Mouse (Mus musculus) MEL (cell line): ENCODE measurements around the gene Rab37. TPM values are rescaled to one million over a fixed set of nuclear protein-coding genes. Genes with fewer than 3 reads are reported as not detected.

ENCODE experiments used
- DNase-seq: peaks from one replicate; pipeline ENCODE4 v3.0.0; 2011; ENCODE audit warnings: low read depth, low spot score
- H3K27ac ChIP-seq: 2 replicates; pipeline ENCODE4 v1.5.1; 2012; ENCODE audit warnings: low read depth, mild to moderate bottlenecking, control low read depth, low read length, moderate library complexity; ENCODE audit not compliant: control insufficient read depth
- H3K27me3 ChIP-seq, 2 experiments: fragments of 150-350 bp in 1 of 2; sonication (generic) in 1 of 2; 2 replicates each; pipeline ENCODE4 v1.6.1; 2012; ENCODE audit warnings: low read length in 2 of 2, mild to moderate bottlenecking in 2 of 2, improper control_type of control experiment in 1 of 2, moderate library complexity in 1 of 2; ENCODE audit not compliant: insufficient read depth in 2 of 2, control insufficient read depth in 1 of 2
- H3K36me3 ChIP-seq, 2 experiments: 2 replicates each; pipeline ENCODE4 v1.6.1; 2012 to 2014; ENCODE audit warnings: low read length in 2 of 2, improper control_type of control experiment in 1 of 2, inconsistent platforms in 1 of 2, mild to moderate bottlenecking in 1 of 2; ENCODE audit not compliant: insufficient read depth in 2 of 2, control insufficient read depth in 1 of 2
- H3K4me1 ChIP-seq, 2 experiments: fragments of 150-350 bp in 1 of 2; sonication (generic) in 1 of 2; 2 replicates each; pipeline ENCODE4 v1.6.1; 2012; ENCODE audit warnings: low read length in 2 of 2, improper control_type of control experiment in 1 of 2, mild to moderate bottlenecking in 1 of 2; ENCODE audit not compliant: insufficient read depth in 2 of 2, control insufficient read depth in 1 of 2
- H3K4me3 ChIP-seq, 2 experiments: fragments of 150-350 bp in 1 of 2; sonication (generic) in 1 of 2; 2 replicates each; pipeline ENCODE4 v1.5.1; 2012; ENCODE audit warnings: low read depth in 2 of 2, low read length in 2 of 2, mild to moderate bottlenecking in 2 of 2, moderate library complexity in 2 of 2, control low read depth in 1 of 2, improper control_type of control experiment in 1 of 2; ENCODE audit not compliant: control insufficient read depth in 1 of 2, insufficient read depth in 1 of 2
- H3K79me2 ChIP-seq: 2 replicates; pipeline ENCODE4 v1.6.1; 2012; ENCODE audit warnings: mild to moderate bottlenecking, low read length, moderate library complexity; ENCODE audit not compliant: control insufficient read depth, poor library complexity, insufficient read depth
- H3K9ac ChIP-seq: 2 replicates; pipeline ENCODE4 v1.6.1; 2012; ENCODE audit warnings: low read depth, mild to moderate bottlenecking, control low read depth, low read length, moderate library complexity; ENCODE audit not compliant: control insufficient read depth, poor library complexity, severe bottlenecking
- H3K9me3 ChIP-seq: fragments of 150-350 bp; sonication (generic); replicated peaks from 2 replicates; pipeline ENCODE4 v1.6.1; 2012; ENCODE audit warnings: mild to moderate bottlenecking, low read length, improper control_type of control experiment, moderate library complexity; ENCODE audit not compliant: insufficient read depth
- BHLHE40 ChIP-seq: IDR thresholded peaks from 2 replicates; pipeline ENCODE4 v1.6.1; 2012; ENCODE audit warnings: low read depth, mild to moderate bottlenecking, inconsistent platforms, low read length, improper control_type of control experiment, borderline replicate concordance
- E2F4 ChIP-seq: IDR thresholded peaks from 2 replicates; pipeline ENCODE4 v1.6.1; 2011; ENCODE audit warnings: low read depth, low read length, improper control_type of control experiment, borderline replicate concordance
- ETS1 ChIP-seq: IDR thresholded peaks from 2 replicates; pipeline ENCODE4 v1.6.1; 2012; ENCODE audit warnings: low read depth, mild to moderate bottlenecking, inconsistent platforms, low read length, improper control_type of control experiment, moderate library complexity
- GATA1 ChIP-seq: IDR thresholded peaks from 2 replicates; pipeline ENCODE4 v1.6.1; 2011; ENCODE audit warnings: low read depth, low read length, improper control_type of control experiment
- MAX ChIP-seq: IDR thresholded peaks from 2 replicates; pipeline ENCODE4 v1.6.1; 2011; ENCODE audit warnings: low read length, improper control_type of control experiment
- MAZ ChIP-seq: IDR thresholded peaks from 2 replicates; pipeline ENCODE4 v1.6.1; 2012; ENCODE audit warnings: low read depth, mild to moderate bottlenecking, inconsistent platforms, low read length, improper control_type of control experiment
- MXI1 ChIP-seq: IDR thresholded peaks from 2 replicates; pipeline ENCODE4 v1.6.1; 2011; ENCODE audit warnings: mild to moderate bottlenecking, low read depth, low read length, improper control_type of control experiment
- NELFE ChIP-seq: IDR thresholded peaks from 2 replicates; pipeline ENCODE4 v1.6.1; 2011; ENCODE audit warnings: low read depth, low read length, improper control_type of control experiment
- POLR2A ChIP-seq, 2 experiments: IDR thresholded peaks; 2 replicates each; pipeline ENCODE4 v1.6.1; 2011 to 2012; ENCODE audit warnings: low read length in 2 of 2, mild to moderate bottlenecking in 2 of 2, control low read depth in 1 of 2, improper control_type of control experiment in 1 of 2, low read depth in 1 of 2, moderate library complexity in 1 of 2; ENCODE audit not compliant: control insufficient read depth in 1 of 2, insufficient read depth in 1 of 2, poor library complexity in 1 of 2
- RAD21 ChIP-seq: IDR thresholded peaks from 2 replicates; pipeline ENCODE4 v1.6.1; 2011; ENCODE audit warnings: mild to moderate bottlenecking, low read depth, low read length, improper control_type of control experiment
- SMC3 ChIP-seq: IDR thresholded peaks from 2 replicates; pipeline ENCODE4 v1.6.1; 2011; ENCODE audit warnings: low read depth, low read length, improper control_type of control experiment
- TAL1 ChIP-seq: IDR thresholded peaks from 2 replicates; pipeline ENCODE4 v1.6.1; 2012; ENCODE audit warnings: mild to moderate bottlenecking, inconsistent platforms, low read length, moderate library complexity, mixed read lengths
- ZMIZ1 ChIP-seq: IDR thresholded peaks from 2 replicates; pipeline ENCODE4 v1.6.1; 2012; ENCODE audit warnings: low read depth, mild to moderate bottlenecking, inconsistent platforms, low read length, improper control_type of control experiment, moderate library complexity
- polyA plus RNA-seq, 2 experiments: library from polyadenylated mRNA; stranded (reverse) in 1 of 2; unstranded in 1 of 2; fragments of >175 nt in 1 of 2; fragments of >200 nt in 1 of 2; gene quantifications; 2 replicates each; pipeline versions ENCODE4 v1.2.1 to v1.2.4; 2012; ENCODE audit warnings: low replicate concordance in 2 of 2, low read depth in 1 of 2; ENCODE audit not compliant: insufficient read length in 2 of 2, insufficient read depth in 1 of 2, missing spikeins in 1 of 2
- total RNA-seq: library from RNA; depleted of rRNA; stranded (reverse); fragments of 300-350 nt; gene quantifications from 2 replicates; pipeline ENCODE4 v1.2.3, GENCODE M21; 2012

Gene Rab37
- total and polyA plus RNA-seq, 3 experiments: 14.6 to 20.6 TPM; not detected in 1

- TF ChIP-seq ETS1: no peak
- no peak for TF ChIP-seq TAL1
- TF ChIP-seq RAD21: peak; percentile 83
Measured at GRCm38 (mm10) chr11:115202316-115202715, 111.1 kb downstream of the Rab37 start (continued).

- Histone ChIP-seq H3K9me3 (no peaks in the 10 kb centered on the region), H3K4me1 (peaks cover 15 to 21% of the 10 kb centered on the region in 2 experiments), H3K4me3 (no peak overlapping the region), H3K27me3 (no peaks in the 10 kb centered on the region), H3K9ac (no peak overlapping the region), H3K79me2 (no peaks in the 10 kb centered on the region), H3K27ac (no peak overlapping the region), H3K36me3 (peaks cover 8 to 22% of the 10 kb centered on the region in 2 experiments)
- DNase-seq: no peak
- TF ChIP-seq MAX: no peak
- TF ChIP-seq MAZ: no peak
- no peak for TF ChIP-seq TAL1
- no peak for TF ChIP-seq E2F4
- no peak for TF ChIP-seq POLR2A (IDR thresholded peaks at IDR 0.05; ENCODE audit: control insufficient read depth in 1 of 2, insufficient read depth in 1 of 2, low read depth in 1 of 2, low read length in 2 of 2, poor library complexity in 1 of 2)
- TF ChIP-seq NELFE: no peak
- no peak for TF ChIP-seq GATA1
- TF ChIP-seq, all 39 proteins: peak for 0
Measured at GRCm38 (mm10) chr11:115202756-115203155, 111.5 kb downstream of the Rab37 start.

- no peaks in the 10 kb centered on the region for H3K79me2 ChIP-seq
- no peak overlapping the region for H3K4me3 ChIP-seq
- H3K4me1 ChIP-seq: no peaks in the 10 kb centered on the region
- TF ChIP-seq SMC3 (no peak), BHLHE40 (no peak), ZMIZ1 (no peak), MXI1 (no peak)
- H3K9ac ChIP-seq: no peak overlapping the region
- no peak for DNase-seq
- no peaks in the 10 kb centered on the region for H3K27me3 ChIP-seq
- H3K9me3 ChIP-seq: no peaks in the 10 kb centered on the region
- peaks cover 0 to under 1% of the 10 kb centered on the region in 2 experiments; a peak in 1 of 4 replicates for H3K36me3 ChIP-seq
- no peak overlapping the region for H3K27ac ChIP-seq
Measured at GRCm38 (mm10) chr11:115208126-115208525, 116.9 kb downstream of the Rab37 start.
